Mouse (Mus musculus) right cerebral cortex, postnatal 4 days (tissue): ENCODE measurements at regions not wholly inside any gene's neighbourhood (a gene's known extent, or its start where the extent isn't known, plus 50 kb on each side); places are given as distances from the start of the nearest gene placed in this dataset.

ENCODE experiments used
- DNase-seq: peaks from one replicate; pipeline ENCODE4 v3.0.0-alpha.2; 2022

DNA sequence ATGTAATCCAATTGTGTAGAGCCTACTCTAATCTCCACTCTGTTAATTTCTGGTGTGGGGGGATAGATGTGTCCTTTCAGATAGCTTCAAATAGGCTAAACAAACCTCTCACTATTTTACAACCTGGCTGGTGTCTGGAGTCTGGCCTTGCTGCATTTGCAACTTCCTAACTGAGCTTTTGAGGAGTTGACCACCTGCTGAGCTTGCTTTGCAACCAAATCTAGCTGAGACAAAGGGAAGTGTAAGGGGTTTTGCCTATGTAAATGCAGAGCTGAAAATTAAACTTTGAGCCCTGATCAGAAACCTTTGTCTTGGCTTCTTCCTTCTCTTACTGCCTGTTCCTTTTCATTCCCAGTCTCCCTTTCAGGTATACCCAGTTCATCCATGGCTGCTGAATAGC is 404.3 kb downstream of the Cetn3 start:
- DNase-seq: no peak

GRCm38 (mm10) chr13:82200739-82201138 is 417.9 kb downstream of the Cetn3 start:
- no peak for DNase-seq

DNA sequence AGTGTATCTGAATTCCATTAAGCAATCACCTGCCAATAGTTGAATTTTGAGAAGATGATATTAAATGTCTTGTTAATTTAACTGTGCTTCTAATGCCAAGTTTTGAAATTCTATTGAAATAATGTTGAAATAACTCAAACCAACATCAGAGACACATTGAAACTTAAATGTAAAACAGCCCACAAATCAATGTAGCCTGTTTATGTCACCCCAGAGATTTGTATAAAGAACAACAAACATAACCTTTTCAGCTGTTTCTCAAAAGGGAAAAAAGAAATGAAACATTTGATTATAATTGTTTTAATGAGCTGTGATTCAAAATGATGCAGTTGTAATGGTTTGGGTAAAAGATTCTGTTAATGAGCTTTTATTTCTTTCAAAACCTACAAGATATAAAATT is 442.6 kb downstream of the Cetn3 start:
- DNase-seq: no peak

GRCm38 (mm10) chr13:82233901-82234300 is 451.0 kb downstream of the Cetn3 start:
- DNase-seq: no peak

DNA sequence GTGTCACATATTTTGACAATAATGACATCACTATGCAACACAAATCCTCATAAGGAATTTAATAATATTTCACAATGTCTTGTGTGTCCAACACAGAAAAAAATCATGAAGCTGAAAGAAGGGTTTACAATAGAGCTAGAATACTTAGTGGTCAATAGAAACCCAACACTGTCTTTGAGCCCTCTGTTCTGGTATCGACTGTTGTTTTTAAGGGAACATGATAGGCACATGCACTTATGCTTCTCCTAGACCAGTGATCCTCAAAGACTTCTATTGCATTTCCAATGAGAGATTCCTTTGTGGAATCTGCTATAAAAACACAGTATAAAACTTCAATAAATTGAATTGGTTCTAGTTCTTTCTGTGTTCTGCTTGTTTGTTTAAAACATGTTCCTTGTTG is 463.4 kb downstream of the Cetn3 start:
- no peak for DNase-seq

- DNase-seq: no peak
These were observed 467.5 kb downstream of the Cetn3 start for GRCm38 (mm10) chr13:82250361-82250760.

- DNase-seq: no peak
These were observed 475.6 kb downstream of the Cetn3 start for GRCm38 (mm10) chr13:82258491-82258935.

DNA sequence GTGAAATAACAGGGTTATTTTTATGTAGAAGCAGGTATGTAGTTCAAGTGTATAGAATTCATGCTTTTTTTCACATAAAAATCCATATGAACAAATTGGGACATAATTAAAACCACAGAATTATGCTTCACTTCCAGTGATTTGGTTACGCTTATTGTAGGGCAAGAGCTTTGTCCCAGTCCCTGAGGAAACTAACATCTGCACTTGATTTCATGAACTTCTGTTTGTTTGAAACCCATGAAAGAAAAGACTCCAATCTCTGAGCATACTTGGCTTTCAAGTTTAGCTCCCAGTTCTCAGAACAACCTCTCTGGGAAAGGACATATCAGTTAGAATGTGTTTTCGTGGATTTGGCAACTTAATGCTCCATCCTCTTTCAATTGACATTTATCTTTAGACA is 481.4 kb downstream of the Cetn3 start:
- no peak for DNase-seq

- DNase-seq: no peak
These were observed 482.3 kb downstream of the Cetn3 start for GRCm38 (mm10) chr13:82265170-82265569.

GRCm38 (mm10) chr13:82265736-82266135 is 482.9 kb downstream of the Cetn3 start:
- DNase-seq: no peak

DNA sequence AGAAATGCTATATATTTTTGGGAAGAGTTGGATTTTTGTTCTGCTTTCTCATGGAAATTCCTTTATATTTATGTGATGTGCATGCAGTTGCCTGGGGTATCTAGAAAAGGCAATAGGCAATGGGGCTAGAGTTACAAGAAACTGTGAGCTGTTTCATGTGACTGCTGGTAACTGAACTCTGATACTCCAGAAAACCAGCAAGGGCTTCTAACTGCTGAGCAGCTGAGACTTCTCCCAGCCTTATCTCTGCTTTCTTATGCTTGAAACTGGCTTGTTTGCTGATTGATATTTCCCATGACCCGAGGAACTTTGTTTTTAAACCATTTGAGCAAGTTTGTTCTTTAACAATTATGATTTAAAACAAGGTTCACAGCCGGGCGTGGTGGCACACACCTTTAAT is 491.9 kb downstream of the Cetn3 start:
- DNase-seq: no peak

DNA sequence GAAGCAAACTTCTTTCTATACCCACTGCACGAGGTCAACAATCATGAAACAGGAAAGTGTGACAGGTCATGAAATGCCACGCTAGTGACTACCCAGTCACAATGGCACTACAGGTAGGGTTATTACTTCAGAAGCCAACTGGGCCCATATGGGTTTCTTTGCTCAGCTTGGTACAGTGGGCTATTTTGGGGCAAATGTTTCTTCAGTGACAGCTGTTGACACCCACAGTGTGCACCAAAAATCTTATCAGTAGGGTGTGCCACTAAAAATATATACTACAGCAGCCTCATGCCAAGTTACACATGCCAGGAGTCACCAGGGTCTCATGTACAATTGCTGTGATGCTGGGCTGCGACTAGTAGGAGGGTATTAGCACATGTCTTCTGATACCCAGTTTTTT is 493.1 kb downstream of the Cetn3 start:
- no peak for DNase-seq

GRCm38 (mm10) chr13:82280744-82281143 is 497.9 kb downstream of the Cetn3 start:
- DNase-seq: no peak

- DNase-seq: no peak
These were observed 513.0 kb downstream of the Cetn3 start for GRCm38 (mm10) chr13:82295834-82296233.

GRCm38 (mm10) chr13:82304227-82304626 is 521.4 kb downstream of the Cetn3 start:
- no peak for DNase-seq

GRCm38 (mm10) chr13:82305076-82305475 is 522.2 kb downstream of the Cetn3 start:
- no peak for DNase-seq

GRCm38 (mm10) chr13:82308336-82308735 is 525.5 kb downstream of the Cetn3 start:
- no peak for DNase-seq

GRCm38 (mm10) chr13:82316573-82317202 is 533.8 kb downstream of the Cetn3 start:
- DNase-seq: peak; percentile 9

DNA sequence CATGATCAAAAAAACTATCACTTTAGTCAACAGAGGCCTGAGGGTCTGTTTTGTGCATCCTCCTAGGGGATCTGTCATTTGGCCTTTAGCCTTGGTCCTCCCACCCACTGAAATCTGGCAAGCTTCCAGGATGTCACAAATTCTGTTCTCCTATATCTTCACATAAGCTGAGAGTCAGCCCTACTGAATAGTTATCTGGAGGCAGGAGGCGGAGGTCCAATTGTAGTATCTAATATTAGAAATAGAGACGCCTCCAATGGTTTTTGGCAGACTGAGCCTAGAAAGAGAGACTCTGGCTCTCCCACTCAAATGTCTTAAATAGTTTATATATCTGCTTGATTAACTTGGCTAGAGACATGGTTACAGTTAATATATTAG is 534.3 kb downstream of the Cetn3 start:
- DNase-seq: no peak

- no peak for DNase-seq
These were observed 535.5 kb downstream of the Cetn3 start for GRCm38 (mm10) chr13:82318395-82318794.

GRCm38 (mm10) chr13:82354355-82354754 is 571.5 kb downstream of the Cetn3 start:
- no peak for DNase-seq

DNA sequence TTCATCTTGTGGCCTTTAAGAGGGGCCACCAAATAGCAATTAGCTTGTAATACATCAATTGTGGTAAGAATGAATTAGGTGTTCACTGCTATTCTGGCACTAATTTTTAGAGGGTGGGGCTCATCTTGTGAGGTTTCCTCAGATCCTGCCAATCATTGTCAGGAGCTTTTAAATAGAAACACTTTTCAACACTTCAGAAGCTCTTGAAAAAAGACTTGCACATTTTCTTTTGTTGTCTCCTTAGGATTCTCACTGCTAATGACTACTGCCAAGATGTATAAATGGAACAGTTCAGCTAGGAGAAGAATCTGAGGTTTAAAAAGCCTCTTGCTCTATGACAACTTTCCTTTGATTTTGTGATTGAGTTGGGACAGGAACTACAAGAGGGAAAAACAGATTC is 572.4 kb downstream of the Cetn3 start:
- DNase-seq: no peak

DNA sequence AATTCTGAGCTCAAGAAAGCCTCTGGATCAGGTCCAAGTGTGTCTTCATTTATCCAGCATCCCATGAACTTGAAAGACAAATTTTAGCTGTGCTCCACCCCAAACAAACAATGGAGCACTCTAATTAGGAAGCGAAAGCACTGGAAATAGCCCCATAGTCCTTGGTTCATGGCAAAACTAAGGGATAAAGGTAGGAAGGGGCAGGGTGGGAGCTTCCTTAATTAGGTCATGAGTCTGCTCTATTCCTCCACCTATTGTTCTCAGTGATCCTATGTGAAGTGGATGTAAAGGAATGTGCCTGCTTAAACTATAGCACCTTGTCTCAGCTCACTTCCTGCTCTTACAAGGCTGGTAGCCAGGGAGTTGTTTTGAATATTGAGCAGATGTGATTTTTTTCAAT is 576.6 kb downstream of the Cetn3 start:
- DNase-seq: no peak

DNA sequence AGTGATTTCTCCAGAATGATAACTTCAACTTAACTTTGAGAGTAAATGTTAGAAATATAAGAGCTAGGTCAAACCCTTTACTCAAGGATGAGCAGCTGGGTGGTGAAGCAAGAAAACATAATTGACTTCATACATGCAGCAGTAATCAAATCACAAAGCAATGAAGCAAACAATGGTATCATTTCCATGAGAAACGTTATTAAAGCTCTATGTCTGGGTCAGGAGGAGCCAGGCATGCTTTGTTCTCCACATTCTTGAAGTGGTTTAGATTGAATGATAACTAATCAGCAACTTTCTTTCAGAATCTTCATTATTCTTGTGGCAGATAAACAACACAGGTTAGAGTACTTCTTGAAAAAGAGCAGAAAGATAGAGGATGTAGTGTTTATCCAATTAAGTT is 577.8 kb downstream of the Cetn3 start:
- no peak for DNase-seq

- DNase-seq: no peak
These were observed 578.5 kb downstream of the Cetn3 start for GRCm38 (mm10) chr13:82361379-82361778.

DNA sequence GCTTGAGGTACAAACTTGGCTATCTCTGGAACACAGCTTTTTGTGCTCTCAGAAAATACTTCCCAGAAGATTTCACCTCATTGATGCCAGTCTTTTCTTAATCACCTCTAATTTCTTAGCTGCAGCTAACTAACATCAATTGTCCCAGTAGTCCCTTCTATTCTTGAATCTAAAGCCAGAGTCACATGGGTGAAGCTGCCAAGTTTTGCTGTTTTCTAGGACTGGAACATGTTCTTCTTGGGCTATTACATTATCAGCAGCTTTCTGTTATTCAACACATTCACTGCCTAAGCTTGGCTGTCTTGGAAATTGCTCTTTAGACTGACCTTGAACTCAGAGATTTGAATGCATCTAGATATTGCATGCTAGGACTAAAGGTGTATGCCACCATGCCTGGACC is 583.9 kb downstream of the Cetn3 start:
- DNase-seq: no peak
